Mouse (Mus musculus) forebrain, embryonic 16.5 days (tissue): ENCODE results near the gene Ccer1. TPM values are rescaled to one million over a fixed set of nuclear protein-coding genes. Genes with fewer than 3 reads are reported as not detected.
A peak's percentile ranks its signal among the peaks of the same experiment; 100 is the strongest.

Experiments
- ATAC-seq: fragments of 200-750 bp; cut with Nextera tagmentation; 2 replicates; pipeline ENCODE4 v1.8.0; 2017; ENCODE audit warnings: mild to moderate bottlenecking, moderate library complexity
- H3K27ac ChIP-seq: fragments of 300-500 bp; sonication (generic); 2 replicates; pipeline ENCODE4 v1.5.1; 2014; ENCODE audit warnings: low read length, control low read depth
- H3K27me3 ChIP-seq: fragments of 300-500 bp; sonication (generic); replicated peaks from 2 replicates; pipeline ENCODE4 v1.6.1; 2014; ENCODE audit warnings: low read length; ENCODE audit not compliant: control insufficient read depth, insufficient read depth
- H3K36me3 ChIP-seq: fragments of 300-500 bp; sonication (generic); 2 replicates; pipeline ENCODE4 v1.6.1; 2014; ENCODE audit not compliant: control insufficient read depth, insufficient read depth
- H3K4me1 ChIP-seq: fragments of 300-500 bp; sonication (generic); replicated peaks from 2 replicates; pipeline ENCODE4 v1.6.1; 2014; ENCODE audit warnings: low read length; ENCODE audit not compliant: control insufficient read depth, insufficient read depth
- H3K4me2 ChIP-seq: fragments of 300-500 bp; sonication (generic); 2 replicates; pipeline ENCODE4 v1.6.1; 2014; ENCODE audit warnings: mild to moderate bottlenecking, low read length, control low read depth
- H3K4me3 ChIP-seq: fragments of 300-500 bp; sonication (generic); replicated peaks from 2 replicates; pipeline ENCODE4 v1.5.1; 2014; ENCODE audit warnings: mild to moderate bottlenecking, low read length, control low read depth
- H3K9ac ChIP-seq: fragments of 300-500 bp; sonication (generic); replicated peaks from 2 replicates; pipeline ENCODE4 v1.6.1; 2014; ENCODE audit warnings: low read depth, low read length, control low read depth
- H3K9me3 ChIP-seq: fragments of 300-500 bp; sonication (generic); 2 replicates; pipeline ENCODE4 v1.6.1; 2016; ENCODE audit warnings: low read length; ENCODE audit not compliant: control insufficient read depth
- WGBS: fragments of 180-500 bp; shearing (Covaris S2); extraction: QIAGEN DNeasy Blood & Tissue Kit; methylation state at CpG from one replicate; pipeline ENCODE4 v1.1.7; 2014; 5-methylcytosine and 5-hydroxymethylcytosine counted together
- polyA plus RNA-seq: library from polyadenylated mRNA; unstranded; fragments of >200 nt; fragmentation: Nextera tagmentation; extraction: Ambion mirVana; gene quantifications from 2 replicates; pipeline ENCODE4 v1.2.1, GENCODE M21; 2015

Gene Ccer1
- polyA plus RNA-seq, 1 experiment from 2014 or later, result not detected

DNA sequence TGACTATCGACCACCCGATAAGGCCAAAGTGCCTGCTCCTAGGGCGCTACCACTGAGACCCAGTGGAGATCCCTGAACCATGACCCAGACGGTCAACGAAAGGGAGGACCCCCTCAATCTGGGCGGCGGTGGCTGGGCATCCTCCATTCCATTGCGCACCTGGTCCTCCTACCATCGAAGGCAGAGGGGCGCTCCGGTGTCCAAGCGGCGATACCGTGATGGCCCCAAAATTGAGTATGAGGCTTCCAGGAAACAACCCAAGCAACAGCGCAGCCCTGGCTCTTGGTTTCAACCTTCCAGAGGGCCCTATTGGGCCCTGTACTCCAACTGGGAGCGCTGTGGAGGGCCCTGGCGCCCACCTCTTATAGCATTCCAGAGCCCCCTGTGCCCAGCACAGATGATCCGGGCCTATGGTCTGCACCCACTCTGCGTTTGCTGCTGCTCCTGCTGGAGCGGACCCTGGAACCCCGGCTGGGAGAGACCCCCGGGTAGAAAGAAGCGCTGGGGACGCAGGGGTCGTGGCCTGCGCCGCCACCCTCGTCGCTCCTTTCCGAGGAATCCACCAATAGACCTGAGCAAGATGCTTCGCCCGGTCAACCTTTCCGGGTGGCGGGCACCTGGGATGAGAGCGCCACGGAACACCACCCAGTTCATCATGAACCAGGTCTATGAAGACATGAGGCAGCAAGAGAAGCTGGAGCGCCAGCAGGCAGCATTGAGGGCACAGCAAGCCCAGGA, 708 bp downstream of the Ccer1 start:
- Histone ChIP-seq H3K4me3 (no peak overlapping the region), H3K9ac (no peak overlapping the region), H3K27me3 (no peaks in the 10 kb centered on the region), H3K27ac (no peak overlapping the region), H3K36me3 (no peaks in the 10 kb centered on the region), H3K9me3 (no peaks in the 10 kb centered on the region), H3K4me1 (no peaks in the 10 kb centered on the region), H3K4me2 (no peak overlapping the region)
- 92% methylated on average over 37 of the region's 37 CpGs for WGBS
- no peak for ATAC-seq

DNA sequence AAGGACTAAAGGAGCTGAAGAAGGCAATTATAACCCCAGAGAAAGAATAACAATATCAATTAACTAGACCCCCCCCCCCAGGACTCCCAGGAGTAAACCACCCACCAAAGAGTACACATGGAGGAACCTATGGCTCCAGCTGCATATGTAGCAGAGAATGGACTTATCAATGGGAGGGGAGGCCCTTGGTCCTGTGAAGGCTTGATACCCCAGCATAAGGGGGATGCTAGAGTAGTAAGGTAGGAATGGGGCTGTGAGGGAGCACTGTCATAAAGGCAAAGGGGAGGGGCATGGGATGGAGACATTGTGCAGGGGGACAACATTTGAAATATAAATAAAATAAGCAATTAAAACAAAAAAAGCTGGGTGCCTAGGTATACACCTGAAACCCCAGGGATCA, 9.5 kb downstream of the Ccer1 start:
- H3K27ac ChIP-seq, result no peak overlapping the region
- ATAC-seq, result no peak
- H3K4me2 ChIP-seq, result no peak overlapping the region
- no peak overlapping the region for H3K9ac ChIP-seq
- H3K4me3 ChIP-seq, result no peak overlapping the region
- H3K9me3 ChIP-seq, result no peaks in the 10 kb centered on the region
- H3K36me3 ChIP-seq, result no peaks in the 10 kb centered on the region
- H3K4me1 ChIP-seq, result no peaks in the 10 kb centered on the region
- H3K27me3 ChIP-seq, result no peaks in the 10 kb centered on the region

DNA sequence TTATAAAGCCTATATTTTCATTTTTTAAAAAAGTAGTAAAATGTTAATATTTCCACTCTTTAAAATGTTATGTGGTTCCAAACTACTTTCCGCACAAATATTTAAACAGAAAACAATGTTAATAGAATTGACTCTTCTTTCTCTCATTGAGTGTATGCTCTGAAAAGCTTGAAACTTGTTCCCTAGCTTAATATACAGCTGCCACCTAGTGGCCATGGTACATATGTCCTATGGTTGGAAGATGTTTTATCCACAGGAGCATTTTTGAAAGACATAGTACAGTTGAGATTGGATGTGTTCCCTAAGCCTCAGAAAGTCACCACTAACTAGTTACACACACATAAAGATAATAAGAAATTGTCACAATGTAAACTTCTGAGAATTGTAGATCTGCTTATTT, 11.7 kb downstream of the Ccer1 start:
- H3K9me3 ChIP-seq, result no peaks in the 10 kb centered on the region
- no peaks in the 10 kb centered on the region for H3K27me3 ChIP-seq
- H3K4me1 ChIP-seq, result no peaks in the 10 kb centered on the region
- H3K27ac ChIP-seq, result no peak overlapping the region
- no peak overlapping the region for H3K4me2 ChIP-seq
- H3K36me3 ChIP-seq, result no peaks in the 10 kb centered on the region
- H3K4me3 ChIP-seq, result no peak overlapping the region
- no peak for ATAC-seq
- H3K9ac ChIP-seq, result no peak overlapping the region
- WGBS, result 48% methylated on average over 1 of the region's 1 CpGs

DNA sequence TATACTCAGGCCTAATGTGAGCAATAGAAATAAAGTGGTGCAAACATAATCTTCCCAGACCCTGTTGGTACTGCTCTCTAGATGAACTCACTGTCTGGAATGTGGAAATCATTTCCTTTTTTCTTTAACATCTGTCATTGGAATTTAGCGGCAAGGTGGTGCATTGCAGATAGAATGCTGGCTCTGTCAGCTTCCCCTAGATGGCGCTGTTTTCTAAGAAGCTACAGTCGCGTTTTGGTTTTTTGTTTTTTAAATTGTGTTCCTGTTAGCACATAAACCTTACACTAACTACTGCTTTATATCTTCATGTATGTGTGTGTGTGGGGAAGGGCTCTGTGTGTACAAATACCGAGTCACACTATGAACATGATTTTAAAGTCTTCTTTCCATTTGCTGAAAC, 19.8 kb downstream of the Ccer1 start:
- Histone ChIP-seq H3K9ac (no peak overlapping the region), H3K27ac (no peak overlapping the region), H3K36me3 (no peaks in the 10 kb centered on the region), H3K4me1 (0 out of 2 replicates have a peak, but pooled peaks cover 3% of the 10 kb centered on the region), H3K4me3 (no peak overlapping the region), H3K9me3 (no peaks in the 10 kb centered on the region), H3K27me3 (no peaks in the 10 kb centered on the region), H3K4me2 (no peak overlapping the region)
- ATAC-seq, result peak; percentile 69
- WGBS, result 4% methylated on average over 5 of the region's 5 CpGs

DNA sequence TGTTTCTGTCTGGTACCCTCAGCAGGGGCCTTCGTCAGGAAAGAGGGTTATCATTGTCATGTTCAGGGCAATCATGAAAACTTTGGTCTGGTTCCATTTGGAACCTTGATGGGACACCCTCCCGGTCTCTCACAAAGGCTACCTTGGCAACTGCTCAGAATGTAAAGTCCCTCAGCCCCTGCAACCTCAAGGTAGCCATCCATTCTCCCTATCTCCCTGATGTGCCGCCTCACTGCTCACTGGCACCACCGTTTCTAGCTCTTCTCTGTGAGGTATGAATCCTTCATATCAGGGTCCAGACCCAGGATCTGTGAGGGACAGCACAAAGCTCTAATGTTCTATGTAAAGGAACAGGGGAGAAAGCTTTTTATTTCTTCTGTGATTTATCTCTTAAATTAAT, 21.7 kb downstream of the Ccer1 start:
- H3K27ac ChIP-seq, result no peak overlapping the region
- H3K4me3 ChIP-seq, result no peak overlapping the region
- H3K4me1 ChIP-seq, result peaks cover 8% of the 10 kb centered on the region; the same call in 1 of the 2 replicates
- H3K4me2 ChIP-seq, result no peak overlapping the region
- no peaks in the 10 kb centered on the region for H3K27me3 ChIP-seq
- no peak overlapping the region for H3K9ac ChIP-seq
- no peaks in the 10 kb centered on the region for H3K36me3 ChIP-seq
- no peak for ATAC-seq
- 41% methylated on average over 4 of the region's 4 CpGs for WGBS
- no peaks in the 10 kb centered on the region for H3K9me3 ChIP-seq

DNA sequence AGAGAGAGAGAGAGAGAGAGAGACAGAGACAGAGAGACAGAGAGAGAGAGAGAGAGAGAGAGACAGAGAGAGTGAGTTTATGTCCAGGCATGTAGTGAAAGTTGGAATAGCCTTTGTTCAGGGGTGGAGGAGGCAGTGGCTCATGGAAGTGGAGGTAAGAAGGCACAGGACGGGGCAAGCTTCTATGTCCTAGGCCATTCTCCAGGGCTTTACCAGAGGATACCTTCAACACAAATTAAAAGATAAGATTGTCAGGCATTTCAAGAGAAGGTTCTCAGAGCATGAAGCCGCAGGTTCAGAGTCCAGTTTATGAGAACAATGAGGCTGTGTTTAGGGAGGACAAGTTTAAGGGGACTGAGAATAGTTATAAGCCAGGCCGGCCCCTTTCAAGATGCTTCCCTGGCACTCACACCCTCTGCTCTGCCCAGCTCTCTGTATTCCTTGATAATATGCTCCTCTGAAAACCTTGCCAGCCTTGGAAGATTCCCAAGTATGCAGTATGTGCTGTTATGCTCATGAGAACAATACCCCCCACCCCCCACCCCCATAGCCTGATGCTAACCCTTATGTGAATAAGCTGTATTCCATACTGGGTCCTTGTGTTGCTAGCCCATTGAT, 22.5 kb downstream of the Ccer1 start:
- H3K36me3 ChIP-seq, result no peaks in the 10 kb centered on the region
- H3K9me3 ChIP-seq, result no peaks in the 10 kb centered on the region
- H3K27me3 ChIP-seq, result no peaks in the 10 kb centered on the region
- H3K4me1 ChIP-seq, result peaks cover 8% of the 10 kb centered on the region; the same call in 1 of the 2 replicates
- WGBS, result 65% methylated on average over 3 of the region's 3 CpGs
- H3K4me2 ChIP-seq, result no peak overlapping the region
- no peak overlapping the region for H3K27ac ChIP-seq
- peak; percentile 73 for ATAC-seq
- no peak overlapping the region for H3K9ac ChIP-seq
- H3K4me3 ChIP-seq, result no peak overlapping the region

DNA sequence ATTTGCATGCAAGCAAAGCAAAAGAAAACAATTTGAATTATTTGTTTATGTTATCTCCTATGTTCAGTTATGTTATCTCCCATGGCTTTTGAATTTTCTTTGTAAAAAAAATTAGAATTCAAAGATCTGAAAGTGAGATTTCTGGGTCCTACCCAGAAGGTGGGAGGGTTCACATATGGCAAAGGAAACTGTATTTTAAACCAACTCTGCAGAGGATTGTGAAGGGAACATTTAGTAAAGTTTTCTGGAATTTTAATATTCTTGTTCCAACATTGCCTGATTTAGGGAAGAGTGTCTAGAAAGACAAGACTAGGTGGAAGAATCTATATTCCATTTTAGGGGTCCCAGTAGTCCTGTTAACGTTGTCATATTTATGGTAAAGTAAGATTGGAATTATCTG, 24.4 kb downstream of the Ccer1 start:
- no peaks in the 10 kb centered on the region for H3K9me3 ChIP-seq
- WGBS, result 86% methylated on average over 1 of the region's 1 CpGs
- no peak overlapping the region for H3K27ac ChIP-seq
- no peaks in the 10 kb centered on the region for H3K27me3 ChIP-seq
- no peak overlapping the region for H3K4me3 ChIP-seq
- H3K9ac ChIP-seq, result no peak overlapping the region
- peaks cover 8% of the 10 kb centered on the region; the same call in 1 of the 2 replicates for H3K4me1 ChIP-seq
- no peaks in the 10 kb centered on the region for H3K36me3 ChIP-seq
- ATAC-seq, result no peak
- no peak overlapping the region for H3K4me2 ChIP-seq

DNA sequence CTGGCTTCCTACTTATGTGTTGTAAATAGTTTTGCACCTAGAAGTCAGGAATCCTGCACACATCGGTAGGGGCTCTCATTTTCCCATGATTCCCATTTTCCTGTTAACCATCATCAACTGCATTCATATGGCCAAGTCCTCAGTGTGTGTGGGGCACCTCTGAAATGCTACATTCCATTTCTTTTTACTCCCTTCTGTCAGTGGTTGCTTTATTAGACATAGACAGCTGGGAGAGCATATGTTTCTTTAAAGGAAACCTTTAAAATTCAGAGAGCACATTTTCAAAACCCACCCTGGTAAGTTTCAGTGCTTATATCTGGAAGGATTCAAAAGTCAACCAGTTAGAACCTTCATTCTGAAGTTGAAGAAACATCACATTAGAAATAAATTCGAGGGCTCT, 25.2 kb downstream of the Ccer1 start:
- H3K4me1 ChIP-seq, result peaks cover 8% of the 10 kb centered on the region; the same call in 1 of the 2 replicates
- H3K9ac ChIP-seq, result no peak overlapping the region
- ATAC-seq, result 0 out of 2 replicates have a peak, but pooled peaks have one; percentile 47
- H3K4me3 ChIP-seq, result no peak overlapping the region
- no peaks in the 10 kb centered on the region for H3K36me3 ChIP-seq
- WGBS, result 71% methylated on average over 2 of the region's 2 CpGs
- H3K27me3 ChIP-seq, result no peaks in the 10 kb centered on the region
- H3K27ac ChIP-seq, result no peak overlapping the region
- no peak overlapping the region for H3K4me2 ChIP-seq
- no peaks in the 10 kb centered on the region for H3K9me3 ChIP-seq

DNA sequence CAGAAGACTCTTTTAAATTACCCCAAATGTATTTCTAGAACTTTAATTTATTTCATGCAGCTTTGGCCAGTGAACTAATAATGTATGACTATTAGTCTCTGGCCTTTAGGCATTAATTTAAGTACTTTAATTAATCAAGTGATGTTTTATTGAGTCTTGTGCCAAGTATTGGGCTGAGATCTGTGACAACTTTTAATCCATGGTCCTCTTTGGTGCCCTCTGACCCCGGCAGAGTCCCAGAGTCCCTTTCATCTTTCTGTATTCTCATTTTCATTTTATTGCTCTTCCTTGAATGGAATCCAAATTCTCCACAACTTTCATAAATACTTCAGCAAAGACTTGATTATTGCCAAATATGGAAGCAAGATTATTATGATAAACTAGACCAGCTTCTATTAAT, 27.8 kb downstream of the Ccer1 start:
- Histone ChIP-seq H3K4me2 (no peak overlapping the region), H3K9me3 (no peaks in the 10 kb centered on the region), H3K4me3 (no peak overlapping the region), H3K27me3 (no peaks in the 10 kb centered on the region), H3K4me1 (peaks cover 5% of the 10 kb centered on the region; the same call in 1 of the 2 replicates), H3K36me3 (no peaks in the 10 kb centered on the region), H3K9ac (no peak overlapping the region), H3K27ac (no peak overlapping the region)
- 95% methylated on average over 1 of the region's 1 CpGs for WGBS
- no peak for ATAC-seq
